Mouse (Mus musculus) heart, postnatal 25 days (tissue): ENCODE measurements at regions not wholly inside any gene's neighbourhood (a gene's known extent, or its start where the extent isn't known, plus 50 kb on each side); places are given as distances from the start of the nearest gene placed in this dataset.
"Not testable (repeated sequence)": the region's sequence is repeated elsewhere in the genome, so short reads cannot be mapped to it uniquely, and the experiment has no call there.

ENCODE experiments used
- DNase-seq: peaks from one replicate; pipeline ENCODE4 v3.0.0; 2022; ENCODE audit warnings: low spot score
- intact Hi-C: fragments of 180-260 bp; cut with DNase I; formaldehyde crosslinking; loops from one replicate; pipeline ENCODE4 v1.15.1; 2025

DNA sequence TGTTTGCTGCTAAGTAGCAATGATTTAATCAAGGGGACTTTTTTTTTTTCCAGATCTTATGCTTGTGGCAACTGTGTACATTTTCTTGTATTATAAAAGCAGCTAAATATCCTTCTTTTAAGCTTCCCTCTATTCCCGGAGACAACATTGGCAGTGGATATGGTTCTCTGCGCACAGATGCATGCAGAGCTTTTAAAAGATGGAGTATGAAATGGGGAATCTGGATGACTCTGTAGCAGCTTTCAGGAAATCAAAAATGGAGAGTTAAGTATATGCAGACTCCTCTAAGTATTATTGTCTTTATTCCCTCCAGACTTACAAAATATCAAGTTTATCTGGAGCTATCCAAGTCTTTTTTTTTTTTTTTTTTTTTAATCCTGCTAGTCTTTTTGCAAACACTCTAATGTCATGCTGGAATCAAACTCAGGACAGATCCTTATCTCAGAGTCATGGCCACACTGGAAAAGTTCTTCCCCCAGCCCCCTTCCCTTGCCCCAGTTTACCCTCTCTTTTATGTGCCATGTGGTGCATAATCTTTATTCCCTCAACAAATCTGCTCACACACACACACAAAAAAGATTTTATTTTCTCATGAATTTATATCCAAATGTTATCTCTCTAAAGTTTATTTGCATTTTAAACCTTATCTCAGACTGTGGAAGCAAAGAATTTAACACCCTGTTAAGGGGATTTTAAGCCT lies 1080.3 kb upstream of the Cdh6 start:
- DNase-seq, result no peak
- intact Hi-C loops, result no loop called here

- intact Hi-C loops, result no loop called here
- DNase-seq, result no peak
Observed at GRCm38 (mm10) chr15:14251773-14252172, 1078.3 kb upstream of the Cdh6 start.

- intact Hi-C loops, result no loop called here
- DNase-seq, result no peak
Observed at GRCm38 (mm10) chr15:14215236-14215635, 1041.8 kb upstream of the Cdh6 start.

DNA sequence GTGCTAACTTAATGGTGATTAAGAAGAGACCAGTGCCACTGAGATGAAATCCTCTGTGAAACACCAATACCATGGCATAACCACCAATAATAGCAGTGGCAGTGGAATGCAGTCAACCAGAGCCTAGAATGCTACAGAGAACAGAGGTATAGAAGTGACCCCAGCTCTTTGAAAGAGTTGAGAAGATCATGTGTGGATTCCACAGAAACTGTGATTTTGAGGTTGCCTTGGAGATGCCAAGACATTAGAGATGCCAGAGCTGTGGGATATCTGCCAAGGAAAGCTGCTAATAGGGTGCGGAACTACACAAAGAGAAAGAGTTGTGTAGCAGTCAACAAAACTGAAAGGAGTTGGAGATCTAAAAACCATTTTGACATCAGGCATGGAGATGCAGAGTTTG lies 1041.3 kb upstream of the Cdh6 start:
- intact Hi-C loops, result no loop called here
- no peak for DNase-seq

DNA sequence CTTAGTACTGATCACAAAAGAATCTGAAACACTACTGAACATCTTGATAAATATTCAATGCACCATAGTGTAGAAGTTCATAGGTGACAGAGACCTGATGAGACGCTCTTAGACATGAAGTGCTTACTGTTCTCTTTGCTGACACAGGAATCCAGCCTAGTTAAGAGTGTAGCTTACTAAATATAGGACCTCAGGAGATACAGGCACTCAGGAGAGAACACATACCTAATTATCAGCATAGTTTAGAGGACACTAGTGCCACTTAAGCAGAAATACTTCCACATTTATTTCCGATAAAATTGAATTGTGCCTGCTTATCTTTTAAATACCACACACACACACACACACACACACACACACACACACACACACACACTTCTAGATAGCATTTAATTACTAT lies 1004.0 kb upstream of the Cdh6 start:
- intact Hi-C loops, result no loop called here
- DNase-seq, result no peak

- intact Hi-C loops, result no loop called here
Observed at GRCm38 (mm10) chr15:14137402-14137801, 963.9 kb upstream of the Cdh6 start.

GRCm38 (mm10) chr15:14123829-14124228 lies 950.4 kb upstream of the Cdh6 start:
- DNase-seq, result no peak
- intact Hi-C loops, result no loop called here

More at GRCm38 (mm10) chr15:14137402-14137801, 963.9 kb upstream of the Cdh6 start:
- DNase-seq, result no peak

DNA sequence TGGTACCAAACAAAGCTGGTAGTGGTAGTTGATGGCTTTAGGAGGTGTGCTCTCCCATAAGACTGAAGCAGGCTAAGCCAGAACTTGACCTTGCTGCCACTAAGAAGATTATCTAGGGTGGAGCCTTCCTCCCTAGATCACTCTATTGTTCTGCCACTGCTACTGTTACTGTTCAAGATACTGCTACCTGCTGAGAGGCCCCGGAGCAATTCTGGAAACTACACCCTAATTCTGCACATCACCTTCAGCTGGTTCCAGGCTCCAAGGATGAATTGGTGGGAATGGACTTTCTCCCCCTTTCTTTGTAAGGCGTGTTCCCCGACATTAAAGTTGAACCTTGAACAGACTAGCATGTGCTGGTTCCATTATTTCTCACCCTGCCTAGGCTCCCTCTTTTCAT lies 944.8 kb upstream of the Cdh6 start:
- intact Hi-C loops, DNase-seq: not testable (repeated sequence)

DNA sequence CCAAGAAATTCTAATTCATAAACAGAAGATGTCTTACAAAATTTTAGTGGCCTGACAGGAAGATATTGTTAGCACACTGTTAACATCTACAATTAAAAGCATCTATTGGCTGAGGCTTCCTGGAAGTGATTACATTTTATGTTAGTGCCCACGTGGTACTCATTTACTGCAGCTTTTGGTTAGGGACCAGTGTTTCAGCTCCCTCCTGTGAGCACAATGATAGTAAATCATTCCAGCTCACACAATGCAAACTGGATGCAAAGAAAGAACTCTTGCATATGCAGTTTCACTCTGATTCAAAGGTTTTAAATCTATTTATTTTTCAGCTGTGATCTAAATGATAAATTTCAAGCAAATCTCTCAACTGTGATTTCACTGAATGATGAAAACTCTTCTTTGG lies 928.3 kb upstream of the Cdh6 start:
- intact Hi-C loops, result no loop called here
- no peak for DNase-seq

GRCm38 (mm10) chr15:14051872-14052271 lies 878.4 kb upstream of the Cdh6 start:
- intact Hi-C loops, result loop anchor here (10.0 kb wide), 1 partner anchor 917 kb away; no protein-coding TSS in a partner anchor

More at GRCm38 (mm10) chr15:14051872-14052271, 878.4 kb upstream of the Cdh6 start:
- DNase-seq, result no peak
